Mouse (Mus musculus) limb, embryonic 10.5 days (tissue): ENCODE results near the gene Gm16429. TPM values are rescaled to one million over a fixed set of nuclear protein-coding genes. Genes with fewer than 3 reads are reported as not detected.
"Not testable (repeated sequence)": the region's sequence is repeated elsewhere in the genome, so short reads cannot be mapped to it uniquely, and the experiment has no call there.

ENCODE experiments used
- DNase-seq: peaks from one replicate; pipeline ENCODE4 v3.0.0-alpha.2; 2017; ENCODE audit warnings: low spot score
- H3K27ac ChIP-seq: fragments of 300-500 bp; sonication (generic); 2 replicates; pipeline ENCODE4 v1.5.1; 2016; ENCODE audit warnings: mild to moderate bottlenecking
- H3K27me3 ChIP-seq: fragments of 300-500 bp; sonication (generic); 2 replicates; pipeline ENCODE4 v1.6.1; 2016; ENCODE audit warnings: low read depth, mild to moderate bottlenecking; ENCODE audit not compliant: poor library complexity, severe bottlenecking
- H3K36me3 ChIP-seq: fragments of 300-500 bp; sonication (generic); 2 replicates; pipeline ENCODE4 v1.6.1; 2016; ENCODE audit warnings: mild to moderate bottlenecking, moderate library complexity
- H3K4me1 ChIP-seq: fragments of 300-500 bp; sonication (generic); 2 replicates; pipeline ENCODE4 v1.6.1; 2016
- H3K4me3 ChIP-seq: fragments of 300-500 bp; sonication (generic); 2 replicates; pipeline ENCODE4 v1.5.1; 2016; ENCODE audit warnings: mild to moderate bottlenecking, moderate library complexity
- H3K9me3 ChIP-seq: fragments of 300-500 bp; sonication (generic); replicated peaks from 2 replicates; pipeline ENCODE4 v1.6.1; 2016; ENCODE audit warnings: mild to moderate bottlenecking
- WGBS: fragments of 180-500 bp; shearing (Covaris S2); methylation state at CpG from one replicate; pipeline ENCODE4 v1.1.7; 2016; 5-methylcytosine and 5-hydroxymethylcytosine counted together
- polyA plus RNA-seq: library from polyadenylated mRNA; unstranded; fragments of >200 nt; fragmentation: Nextera tagmentation; extraction: Ambion mirVana; gene quantifications from 2 replicates; pipeline ENCODE4 v1.2.1, GENCODE M21; 2016

The Gm16429 gene
- not detected in 2 replicates for polyA plus RNA-seq

DNA sequence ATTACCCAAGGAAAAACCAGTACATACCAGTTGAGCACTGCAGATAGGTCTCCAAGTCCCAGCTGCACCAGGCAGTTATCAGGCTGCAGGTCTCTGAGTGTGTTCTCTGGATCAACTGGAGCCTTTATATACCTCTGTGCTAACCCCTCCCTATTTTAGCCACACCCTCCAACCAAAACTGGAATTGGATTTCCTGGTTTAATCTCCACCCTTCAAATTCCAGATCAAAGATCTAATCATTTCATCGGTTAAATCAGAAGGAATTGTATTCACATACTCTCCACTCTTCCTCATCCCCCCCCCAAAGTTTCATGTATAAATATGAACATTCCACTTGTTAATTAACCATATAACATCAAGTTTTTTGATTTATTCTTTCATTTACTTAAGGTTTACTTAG is at the start of gene Gm16429:
Gene Gm16429, minus strand, starts transcription at position 101 of the 400 bp plus-strand sequence.
- not testable (repeated sequence) for DNase-seq, H3K36me3 ChIP-seq, H3K27ac ChIP-seq, H3K4me3 ChIP-seq, H3K4me1 ChIP-seq, H3K27me3 ChIP-seq, H3K9me3 ChIP-seq
- no CpG with 5 or more reads among the region's 1 CpGs for WGBS

Other genes starting within 250 kb of the Gm16429 start
- gene Gm7792, start 85.3 kb downstream of the Gm16429 start, polyA plus RNA-seq: not detected in 2 replicates
- gene BC061212, start 141.5 kb upstream of the Gm16429 start, polyA plus RNA-seq: not detected in 2 replicates
- not detected in 2 replicates for gene Gm6351, start 147.3 kb upstream of the Gm16429 start, polyA plus RNA-seq